Mouse (Mus musculus) T-helper 1 cell (primary cell): Measurements from ENCODE around the gene Wdpcp.

Source experiments
- in situ Hi-C: fragments of 300-600 bp; cut with MboI, MseI; formaldehyde crosslinking; loops from one replicate; pipeline ENCODE4 v1.15.1; 2025; ENCODE audit warnings: high pct_unique_total_duplicates

The Wdpcp gene

DNA sequence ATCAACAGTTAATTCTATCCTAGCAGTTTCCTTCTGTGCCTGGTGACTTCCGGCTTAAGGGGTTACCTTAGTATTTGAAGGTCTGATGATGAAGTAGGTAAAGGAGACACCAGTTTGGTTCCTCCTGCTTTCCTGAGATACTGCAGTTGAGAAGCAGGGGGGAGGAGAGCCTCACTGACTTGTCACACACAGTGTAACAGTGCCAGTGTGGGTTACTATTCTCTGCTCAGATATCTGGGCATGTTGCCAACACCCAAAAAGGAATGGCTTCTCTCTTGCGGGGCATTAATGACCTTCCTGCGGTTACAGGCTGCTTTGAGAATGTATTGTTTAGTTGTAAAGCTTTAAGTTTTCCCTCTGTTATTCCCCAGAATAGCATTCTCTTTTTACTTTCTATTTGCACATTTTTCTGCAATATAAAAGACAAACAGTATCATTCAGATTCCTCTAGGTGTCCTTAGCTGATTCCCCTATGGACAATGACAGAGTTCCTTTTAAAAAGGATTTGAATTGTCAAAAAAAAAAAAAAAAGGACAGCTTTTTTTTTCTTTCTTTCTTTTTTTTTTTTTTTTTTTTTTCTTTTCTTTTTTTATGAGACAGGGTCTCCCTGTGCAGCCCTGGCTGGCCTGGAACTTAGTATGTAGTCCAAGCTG lies 2.5 kb upstream of the Wdpcp start:
- in situ Hi-C loops, result no loop called here

DNA sequence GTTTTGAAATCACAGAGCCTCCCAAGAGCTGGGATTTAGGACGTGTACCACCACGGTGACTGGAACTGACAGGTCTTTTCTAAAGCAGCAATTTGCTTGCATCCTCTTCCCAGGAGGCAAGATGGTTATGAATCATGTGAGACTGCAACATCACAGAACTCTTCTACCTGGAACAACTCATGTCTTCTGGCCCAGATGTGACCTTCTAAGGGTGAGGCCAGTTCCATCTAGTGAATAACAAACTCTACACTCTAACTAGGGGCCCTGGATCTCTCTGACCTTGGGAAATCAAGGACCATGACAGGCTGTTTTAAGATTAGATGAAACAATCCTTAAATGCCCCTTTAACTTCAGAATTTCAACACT lies 1.9 kb upstream of the Wdpcp start:
- in situ Hi-C loops, result no loop called here

DNA sequence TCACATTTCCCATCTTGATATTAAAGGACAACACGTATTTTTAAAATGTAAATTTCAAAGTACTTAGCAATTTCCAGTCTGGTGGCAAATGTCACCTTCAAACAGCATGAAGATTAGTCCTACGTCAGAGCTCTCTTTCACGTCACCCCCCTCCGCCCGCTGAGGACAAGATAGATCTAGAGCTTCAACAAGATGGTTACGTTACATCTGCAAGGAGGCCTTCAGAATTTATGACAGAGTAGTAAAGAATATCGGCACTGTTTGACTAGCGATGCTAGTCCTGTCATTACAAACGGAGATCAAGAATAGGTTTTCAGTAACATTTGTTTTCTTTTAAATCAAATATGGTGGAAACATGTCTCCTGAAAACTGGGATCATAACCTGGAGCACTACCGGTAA lies 1.1 kb upstream of the Wdpcp start:
- in situ Hi-C loops, result no loop called here

DNA sequence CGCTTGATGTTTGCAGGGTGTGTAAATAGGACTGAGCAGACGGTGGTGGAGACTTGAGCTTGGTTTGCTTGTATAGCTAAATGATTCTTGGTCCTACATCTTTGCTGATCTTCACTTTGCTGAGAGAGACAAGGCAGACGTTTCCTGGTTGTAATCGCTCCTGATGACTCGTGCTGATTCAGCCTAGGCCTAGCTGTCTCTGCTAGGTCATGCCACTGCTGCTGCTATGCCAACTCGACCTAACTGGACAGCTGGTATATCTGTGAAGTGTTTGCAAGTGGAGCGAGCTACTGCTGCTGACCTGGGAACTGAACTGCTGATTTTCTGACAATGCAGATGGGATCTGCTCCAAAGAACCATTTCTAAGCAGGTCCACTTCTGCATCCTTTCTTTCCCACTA lies 9.4 kb downstream of the Wdpcp start:
- in situ Hi-C loops, result no loop called here

DNA sequence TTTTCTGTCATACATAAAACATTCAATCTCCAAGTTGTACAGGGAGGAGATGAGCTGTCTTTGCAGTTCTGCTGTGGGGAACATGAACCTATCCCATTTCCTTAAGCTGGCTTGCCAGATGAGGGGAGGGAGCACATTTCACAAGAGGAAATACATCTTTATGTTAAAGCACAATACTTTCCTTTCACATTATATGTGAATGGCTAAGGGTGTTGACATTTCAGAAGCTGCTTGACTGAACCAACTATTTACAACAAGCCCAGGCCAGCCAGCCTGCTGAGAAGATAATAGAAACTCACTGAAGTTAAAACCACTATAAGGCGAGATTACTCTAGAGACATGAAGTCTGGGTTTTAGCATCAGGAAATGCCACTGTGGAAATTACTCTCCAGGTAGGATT lies 11.3 kb downstream of the Wdpcp start:
- in situ Hi-C loops, result no loop called here

DNA sequence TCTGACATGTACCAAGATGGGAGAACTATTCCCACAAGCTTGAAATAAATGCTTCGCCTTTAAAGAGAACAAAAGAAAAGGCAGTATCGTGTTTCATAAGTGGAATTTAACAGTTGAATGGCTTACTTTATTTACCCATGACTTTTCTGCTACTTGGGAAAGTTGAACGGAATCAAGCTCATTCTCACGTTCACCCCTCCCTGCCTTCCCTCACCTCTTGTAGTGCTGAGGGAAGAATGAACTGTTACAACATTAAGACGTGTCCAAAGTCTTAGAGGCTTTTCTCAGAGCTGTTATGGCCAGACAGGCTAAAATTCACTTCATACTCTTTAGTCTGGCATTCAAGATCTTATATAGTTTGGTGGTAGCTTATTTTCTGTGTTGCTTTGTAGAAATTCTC lies 30.5 kb downstream of the Wdpcp start:
- in situ Hi-C loops, result no loop called here

DNA sequence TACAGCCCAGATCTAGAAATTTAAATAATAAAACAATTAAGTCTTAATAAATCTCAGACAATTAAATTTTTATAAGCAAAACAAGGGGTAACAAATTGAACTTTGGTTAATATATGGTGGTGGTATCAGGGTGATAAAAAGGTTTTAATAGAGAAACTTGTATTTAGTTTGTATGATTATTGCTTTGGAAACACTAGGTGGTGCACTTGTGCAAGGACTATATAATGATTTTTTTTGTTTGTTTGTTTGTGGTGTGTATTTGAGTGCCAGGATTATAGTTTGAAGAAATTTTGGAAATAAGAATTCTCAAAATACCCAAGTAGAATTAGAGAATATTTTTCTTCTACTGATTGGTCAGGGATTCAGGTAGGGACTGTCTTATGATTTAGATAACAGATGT lies 43.9 kb downstream of the Wdpcp start:
- in situ Hi-C loops, result no loop called here

DNA sequence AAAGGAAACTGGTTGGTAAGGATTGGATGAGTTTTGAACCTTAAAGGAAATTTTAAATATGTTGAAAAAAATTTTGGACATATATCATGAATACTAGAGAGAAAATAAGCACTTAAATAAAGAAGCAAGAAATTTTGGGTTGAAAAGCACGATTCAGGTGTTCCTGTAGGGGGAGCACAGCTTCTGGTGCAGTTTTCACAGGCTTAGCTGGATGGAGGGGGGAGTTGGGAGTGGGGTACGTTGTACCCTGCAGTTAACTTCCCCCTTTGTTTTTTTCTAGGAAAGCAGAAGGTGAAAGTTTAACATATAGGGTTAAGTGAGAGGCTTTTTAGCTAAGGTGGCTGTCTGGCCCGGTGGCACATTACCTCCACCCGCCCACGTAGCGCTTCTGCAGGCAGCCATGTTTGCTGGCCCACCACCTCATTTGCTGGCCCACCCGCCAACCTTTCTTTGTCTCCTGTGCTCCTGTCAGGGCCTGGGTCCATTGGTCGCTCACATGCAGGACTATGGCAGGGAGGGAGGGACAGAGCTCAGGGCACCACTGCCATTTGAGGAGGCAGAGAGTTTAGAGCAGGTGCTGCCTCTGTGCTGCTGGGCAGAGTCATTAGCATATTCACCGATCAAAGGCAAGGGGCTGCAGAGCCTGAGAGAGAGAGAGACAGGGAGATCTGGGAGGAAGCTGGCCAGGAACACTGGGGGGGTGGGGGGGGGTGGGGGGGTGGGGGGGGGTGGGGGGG lies 62.3 kb downstream of the Wdpcp start:
- in situ Hi-C loops, result no loop called here

DNA sequence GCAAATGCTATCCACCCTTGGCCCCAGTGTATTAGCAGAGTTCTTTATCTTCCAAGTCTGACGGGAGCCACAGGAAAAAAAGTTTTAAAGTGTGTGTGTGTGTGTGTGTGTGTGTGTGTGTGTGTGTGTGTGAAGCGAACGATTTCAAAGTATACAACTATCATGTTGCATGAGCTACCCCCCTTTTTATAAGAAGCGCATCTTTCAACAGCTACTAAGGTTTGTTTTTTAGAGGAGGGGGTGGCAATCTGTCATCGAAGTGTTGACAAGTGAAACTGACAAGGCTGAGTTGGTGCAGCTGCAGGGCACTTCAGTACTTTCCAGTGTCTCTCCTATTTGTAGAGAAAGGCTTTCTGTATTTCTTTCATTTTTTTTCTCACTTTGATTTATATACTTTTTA lies 66.3 kb downstream of the Wdpcp start:
- in situ Hi-C loops, result no loop called here

DNA sequence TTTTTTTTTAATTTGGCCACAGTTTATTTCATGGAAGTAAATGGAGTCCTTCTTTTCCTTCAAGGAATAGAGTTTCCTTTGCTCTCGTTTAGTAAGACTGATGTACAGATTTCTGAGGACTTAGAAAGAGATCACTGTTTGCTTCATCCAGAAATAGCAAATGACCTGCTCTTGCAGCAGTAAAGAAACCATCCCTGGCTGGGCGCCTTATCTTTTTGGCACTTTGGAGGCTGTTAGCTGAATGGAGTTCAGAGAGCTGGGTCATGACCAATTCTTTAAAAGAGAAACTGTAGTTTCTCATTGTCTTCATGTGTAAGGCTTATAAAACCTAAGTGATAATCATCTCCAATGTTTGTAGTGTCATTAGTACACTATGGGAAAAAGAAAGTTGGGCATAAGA lies 67.5 kb downstream of the Wdpcp start:
- in situ Hi-C loops, result no loop called here

DNA sequence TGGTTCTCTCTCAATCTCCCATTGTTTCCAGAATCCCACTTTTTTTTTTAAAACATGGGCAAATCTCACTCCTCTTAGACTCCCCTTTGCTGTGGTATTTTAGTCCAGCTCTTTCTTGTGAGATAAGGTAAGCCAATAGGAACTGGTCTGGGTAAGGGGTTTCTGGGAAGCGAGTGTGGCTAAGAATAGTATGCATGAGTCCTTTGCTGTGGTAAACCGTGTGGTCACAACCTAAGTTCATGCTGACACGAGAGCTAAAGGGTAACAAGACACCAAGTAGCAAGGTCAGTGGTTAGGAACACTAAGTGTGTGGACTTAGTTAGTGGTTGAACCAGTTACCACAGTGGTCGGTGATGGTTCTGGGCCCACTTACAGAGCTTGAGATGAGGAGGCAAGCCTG lies 72.2 kb downstream of the Wdpcp start:
- in situ Hi-C loops, result loop anchor here (10.0 kb wide), 1 partner anchor 441 kb away; no protein-coding TSS in a partner anchor

DNA sequence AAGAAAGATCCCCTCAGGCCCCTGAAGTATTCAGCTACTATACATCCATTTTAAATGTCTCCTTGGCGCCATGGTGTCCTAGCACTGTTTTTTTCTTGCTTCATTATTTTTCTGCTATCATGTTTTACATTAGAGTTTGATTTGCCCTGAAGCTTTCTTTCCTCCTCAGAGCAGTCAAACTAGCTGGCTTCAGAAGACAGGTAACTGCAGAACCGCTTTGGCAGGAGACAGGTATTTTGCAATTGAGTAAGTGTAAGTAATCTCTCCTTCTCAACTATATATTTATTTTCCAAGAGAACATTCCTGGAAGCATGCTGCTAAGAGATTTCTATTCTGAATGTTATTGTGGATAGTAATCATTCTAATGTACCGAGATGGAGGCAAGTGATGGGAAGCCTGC lies 74.1 kb downstream of the Wdpcp start:
- in situ Hi-C loops, result loop anchor here (10.0 kb wide), 1 partner anchor 439 kb away; no protein-coding TSS in a partner anchor

DNA sequence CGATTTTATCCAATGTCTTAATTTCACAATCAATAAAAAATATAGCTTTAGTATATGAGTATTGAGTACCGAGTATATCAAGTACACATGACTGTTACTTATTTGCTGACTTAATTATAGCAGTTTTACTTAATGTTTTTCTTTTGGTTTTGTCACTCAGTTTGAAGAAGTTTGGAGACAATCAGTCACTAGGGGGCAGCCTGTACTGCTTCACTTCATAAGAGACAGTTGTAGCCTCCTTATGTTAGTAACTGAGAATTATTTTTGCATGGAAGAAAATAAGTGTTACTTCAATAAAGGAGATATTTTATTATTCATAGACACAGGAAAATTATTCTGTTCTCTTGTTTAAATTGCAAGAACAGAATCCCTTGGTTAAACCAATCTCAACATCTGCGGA lies 87.0 kb downstream of the Wdpcp start:
- in situ Hi-C loops, result no loop called here

DNA sequence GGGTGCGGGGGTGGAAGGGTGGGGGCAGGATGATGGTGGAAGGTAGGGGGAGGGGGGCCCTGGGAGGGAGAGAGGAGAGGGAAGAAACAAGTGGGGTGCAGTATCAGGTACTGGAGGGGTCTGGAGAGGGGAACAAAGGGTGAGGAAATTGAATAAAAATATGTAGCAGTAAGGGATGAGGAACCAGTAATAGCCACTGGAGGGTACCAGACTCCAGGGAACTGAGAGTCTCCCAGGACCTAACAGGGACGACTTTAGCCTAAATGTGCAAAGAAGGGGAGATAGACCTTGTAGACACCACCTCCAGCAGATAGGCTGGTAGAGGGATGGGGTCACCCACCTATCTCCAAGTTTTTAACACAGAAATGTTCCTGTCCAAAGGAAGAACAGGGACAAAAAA lies 105.0 kb downstream of the Wdpcp start:
- in situ Hi-C loops, result loop anchor here (10.0 kb wide), 1 partner anchor 298 kb away; no protein-coding TSS in a partner anchor

DNA sequence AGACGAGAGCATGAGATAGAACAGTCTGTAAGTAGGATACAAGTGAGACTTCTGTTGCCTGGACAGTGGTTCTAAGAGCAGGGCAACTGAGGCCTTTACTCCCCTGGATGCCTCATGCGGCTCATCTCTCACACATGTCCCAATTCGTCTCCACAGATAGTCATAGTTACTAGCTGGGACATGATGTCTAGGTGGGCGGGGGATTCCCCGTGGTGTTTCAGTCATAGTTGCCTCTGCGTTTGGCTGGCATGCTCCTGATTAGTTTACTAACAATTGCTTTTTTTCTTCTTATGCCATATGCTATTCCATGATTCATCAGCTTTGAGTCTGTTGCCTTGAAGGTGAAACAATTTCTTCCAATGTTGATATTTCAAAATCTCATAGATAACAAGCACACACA lies 116.4 kb downstream of the Wdpcp start:
- in situ Hi-C loops, result no loop called here

DNA sequence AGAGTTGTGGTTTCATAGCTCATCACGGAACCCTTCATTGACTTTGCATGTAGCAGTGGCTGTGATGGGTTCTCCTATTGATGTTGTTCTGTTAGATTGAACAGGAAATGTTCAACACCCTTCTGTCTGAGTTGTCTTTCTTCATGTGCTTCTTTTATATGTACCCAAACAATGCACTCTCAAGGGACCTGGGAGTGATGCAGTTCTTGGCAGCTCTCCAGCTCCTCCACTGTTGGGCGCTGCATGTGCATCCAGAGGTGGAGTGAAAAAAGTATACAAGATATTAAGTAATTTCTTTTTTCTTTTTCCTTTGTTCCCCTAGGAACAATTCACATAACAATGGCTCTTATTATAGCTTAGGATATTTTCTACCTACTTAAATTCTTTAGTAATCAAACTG lies 118.7 kb downstream of the Wdpcp start:
- in situ Hi-C loops, result no loop called here

DNA sequence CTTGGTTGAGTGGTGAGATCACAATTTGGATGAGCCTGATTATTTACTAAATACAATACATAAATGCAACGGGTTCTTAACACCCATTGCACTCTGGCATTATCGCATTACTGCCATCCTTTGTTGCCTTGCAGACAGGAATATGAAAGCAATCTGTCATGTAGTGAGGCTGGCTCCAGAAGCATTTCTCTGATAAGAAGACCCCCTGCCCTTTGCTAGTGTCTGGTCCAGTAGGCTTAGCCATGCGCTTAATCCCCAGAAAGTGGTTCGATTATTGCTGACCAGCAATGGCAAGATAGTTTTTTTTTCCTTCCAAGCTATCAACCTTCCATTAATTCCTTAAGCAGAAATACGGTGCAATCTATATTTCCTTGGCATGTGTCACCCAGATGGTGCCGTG lies 122.1 kb downstream of the Wdpcp start:
- in situ Hi-C loops, result no loop called here

DNA sequence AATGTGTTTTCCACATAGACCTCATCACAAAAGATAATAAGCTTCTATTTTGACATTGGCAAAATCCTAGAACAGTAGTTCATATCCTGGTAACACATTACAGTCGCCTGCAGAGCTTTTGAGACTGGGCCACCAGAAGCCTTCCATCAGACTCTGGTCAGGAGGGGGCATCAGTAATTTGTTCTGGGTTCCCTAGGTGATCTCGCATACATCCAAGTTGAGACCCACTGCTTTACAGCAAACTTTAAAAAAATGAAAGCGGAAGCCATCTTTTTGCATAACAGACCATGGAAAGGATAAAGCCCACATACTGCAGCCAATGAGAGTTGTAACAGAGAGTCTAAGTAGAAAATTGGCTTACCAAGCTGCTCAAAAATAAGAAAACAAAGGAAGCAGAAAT lies 125.6 kb downstream of the Wdpcp start:
- in situ Hi-C loops, result no loop called here

DNA sequence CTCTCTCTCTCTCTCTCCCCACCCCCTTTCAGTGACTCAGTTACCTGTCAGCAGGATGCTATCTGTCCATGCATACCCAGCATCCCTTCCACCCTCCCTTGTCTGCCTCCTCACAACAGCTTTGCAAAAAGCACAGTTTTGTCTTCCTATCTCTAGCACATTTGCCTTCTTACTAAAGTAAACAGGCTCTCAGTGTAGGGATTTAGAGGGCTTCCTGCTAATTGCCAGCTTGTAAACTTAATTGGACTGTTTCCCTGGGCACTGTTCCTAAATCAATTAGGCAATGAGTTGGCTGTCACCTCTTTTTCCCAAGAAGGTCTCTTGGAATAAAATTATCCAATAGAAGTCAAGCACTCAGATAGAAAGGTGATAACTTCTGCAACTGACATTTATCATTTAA lies 141.5 kb downstream of the Wdpcp start:
- in situ Hi-C loops, result no loop called here

DNA sequence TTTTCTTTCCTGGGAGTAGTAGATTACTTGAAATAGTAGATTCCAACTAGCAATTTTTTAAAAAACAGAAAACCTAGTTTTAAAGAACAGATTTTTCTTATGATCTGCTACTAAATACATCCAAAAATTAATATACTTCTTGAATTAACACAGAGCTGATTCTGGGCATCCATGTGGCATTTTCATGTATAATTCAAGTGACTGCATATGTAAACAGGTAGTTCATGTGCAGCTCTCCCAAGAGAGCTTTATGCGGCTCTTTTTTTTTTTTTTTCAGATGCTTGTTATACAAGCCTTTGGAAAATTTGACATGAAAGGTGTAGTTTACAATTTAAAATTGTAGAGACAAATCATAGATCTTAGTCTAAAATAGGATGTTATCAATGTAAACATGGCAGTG lies 142.0 kb downstream of the Wdpcp start:
- in situ Hi-C loops, result no loop called here

DNA sequence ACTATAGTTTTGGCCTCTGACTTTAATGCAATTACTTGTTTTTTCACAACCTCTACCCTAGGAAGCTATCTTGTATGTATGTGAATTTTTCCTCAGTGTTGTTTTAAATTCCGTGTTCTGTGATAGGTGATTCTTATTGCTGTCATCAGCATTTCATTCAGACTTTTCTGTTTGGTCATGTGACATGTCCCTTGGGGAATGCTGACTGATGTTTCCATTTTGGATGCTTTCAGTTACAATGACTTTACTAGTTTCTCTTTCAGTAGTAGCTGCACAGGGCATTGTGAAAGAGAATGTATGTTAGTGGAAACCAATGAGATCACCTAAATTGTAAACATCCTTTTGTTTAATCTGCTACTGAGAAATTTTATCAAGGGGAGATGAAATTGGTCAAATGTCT lies 154.3 kb downstream of the Wdpcp start:
- in situ Hi-C loops, result no loop called here

DNA sequence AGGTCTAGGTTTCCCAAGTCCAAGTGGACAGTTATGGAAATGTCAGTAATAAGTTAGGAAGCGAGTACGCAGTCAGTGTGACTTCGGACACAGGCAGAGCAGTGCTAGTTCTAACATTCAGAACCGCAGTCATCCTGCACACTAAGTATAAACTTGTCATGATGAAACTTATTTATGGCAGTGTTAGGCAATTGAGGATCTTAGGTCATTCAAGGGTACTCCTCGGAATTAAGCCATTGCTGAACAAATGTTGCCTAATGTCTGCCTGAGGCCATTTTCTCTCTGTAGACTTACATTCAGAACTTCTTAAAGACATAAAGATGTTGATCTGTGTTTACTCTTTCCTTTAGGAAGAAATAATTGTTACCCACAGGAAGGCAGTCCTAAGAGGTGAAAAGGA lies 157.0 kb downstream of the Wdpcp start:
- in situ Hi-C loops, result no loop called here

DNA sequence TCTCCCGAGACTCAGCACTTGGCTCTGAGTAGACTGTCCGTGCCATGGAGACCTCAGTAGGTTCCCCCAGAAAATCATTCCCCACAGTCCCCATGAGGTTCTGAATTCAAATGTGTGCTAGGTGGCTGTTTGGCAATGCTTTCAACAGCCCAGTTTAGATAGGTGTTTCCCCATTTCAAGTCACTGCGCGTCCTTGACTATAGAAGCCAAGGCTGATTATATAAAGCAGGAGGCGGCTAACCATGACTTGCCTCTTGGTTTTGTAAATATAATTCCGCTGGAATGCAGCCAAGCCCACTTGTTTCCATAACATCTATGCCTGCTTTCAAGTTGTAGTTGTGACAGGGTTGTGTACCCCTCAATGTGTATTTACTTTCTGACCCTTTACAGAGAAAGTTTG lies 157.9 kb downstream of the Wdpcp start:
- in situ Hi-C loops, result loop anchor here (10.0 kb wide), 1 partner anchor 1775 kb away; no protein-coding TSS in a partner anchor
